ENCODE assay signal across 8 mouse cellular contexts in the genomic region with DNA sequence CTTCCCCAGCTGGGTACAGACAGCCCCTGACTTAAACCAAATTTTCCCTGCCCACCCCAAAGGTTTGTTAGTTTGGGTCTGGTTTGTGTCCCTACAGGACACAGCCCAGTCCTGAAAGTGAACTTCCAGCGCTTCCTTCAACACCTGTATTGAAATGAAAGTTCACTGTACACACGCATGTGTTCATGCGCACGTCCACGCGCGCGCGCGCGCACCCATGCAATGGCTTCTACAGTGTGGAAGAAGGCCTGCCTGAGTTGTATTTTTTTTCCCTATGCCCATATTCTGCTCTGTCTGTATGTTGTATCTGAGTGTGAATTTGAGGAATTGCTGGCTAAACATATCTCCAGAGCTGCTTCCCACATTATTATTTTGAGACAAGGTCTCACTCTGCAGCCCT. TPM values are rescaled to one million over a fixed set of nuclear protein-coding genes. Genes with fewer than 3 reads are reported as not detected.
A peak's percentile ranks its signal among the peaks of the same experiment; 100 is the strongest.
DNase-seq lines count a peak whose midpoint lies in the region; ATAC-seq and TF ChIP-seq lines count a peak whose summit lies in the region.

No protein-coding gene starts in this region.

- ATAC-seq in lung, embryonic 14.5 days (ENCODE audit: insufficient read depth) = no peak
- ATAC-seq in forebrain, embryonic 14.5 days = no peak
- ATAC-seq in liver, embryonic 13.5 days (ENCODE audit: low read depth) = no peak
- no peak for ATAC-seq in stomach, embryonic 15.5 days (ENCODE audit: insufficient read depth, low FRiP score, low read depth)

- H3K36me3 ChIP-seq in lung, embryonic 14.5 days (ENCODE audit: insufficient read depth) = peaks cover 53% of the 10 kb centered on the region
- peaks cover 52% of the 10 kb centered on the region for H3K36me3 ChIP-seq in forebrain, embryonic 14.5 days (ENCODE audit: control insufficient read depth, insufficient read depth, low read length)
- H3K36me3 ChIP-seq in liver, embryonic 13.5 days = peaks cover 49% of the 10 kb centered on the region
- peaks cover 37% of the 10 kb centered on the region for H3K36me3 ChIP-seq in stomach, embryonic 15.5 days

- DNase-seq in lung, embryonic 14.5 days = no peak
- no peak for DNase-seq in lung, postnatal 36 days
- DNase-seq in forebrain, embryonic 14.5 days (ENCODE audit: low spot score) = no peak
- DNase-seq in liver, embryonic 13.5 days = no peak
- no peak for DNase-seq in adrenal gland, postnatal 36 days
- DNase-seq in right cerebral cortex, postnatal 36 days (ENCODE audit: low spot score in 2 of 2) = no peak
- DNase-seq in retina, postnatal 1 day = no peak

- WGBS in lung, embryonic 14.5 days = 94% methylated on average over 11 of the region's 11 CpGs
- WGBS in forebrain, embryonic 14.5 days = 93% methylated on average over 11 of the region's 11 CpGs
- 94% methylated on average over 11 of the region's 11 CpGs for WGBS in liver, embryonic 13.5 days (ENCODE audit: insufficient replicate concordance)
- WGBS in stomach, embryonic 15.5 days = 91% methylated on average over 11 of the region's 11 CpGs

- peak overlapping the region; percentile 91 for H3K9ac ChIP-seq in lung, embryonic 14.5 days
- peak overlapping the region; percentile 88 for H3K9ac ChIP-seq in forebrain, embryonic 14.5 days (ENCODE audit: low read length)
- peak overlapping the region; percentile 95 for H3K9ac ChIP-seq in liver, embryonic 13.5 days
- H3K9ac ChIP-seq in stomach, embryonic 15.5 days = 0 out of 2 replicates have a peak overlapping the region, but pooled peaks have one; percentile 98

- H3K27ac ChIP-seq in lung, embryonic 14.5 days (ENCODE audit: low read depth) = peak overlapping the region; percentile 72; the same call in 1 of the 2 replicates
- H3K27ac ChIP-seq in forebrain, embryonic 14.5 days (ENCODE audit: low read depth, low read length) = no peak overlapping the region
- H3K27ac ChIP-seq in liver, embryonic 13.5 days = peak overlapping the region; percentile 78; the same call in 1 of the 2 replicates
- 0 out of 2 replicates have a peak overlapping the region, but pooled peaks have one; percentile 88 for H3K27ac ChIP-seq in stomach, embryonic 15.5 days

- H3K27me3 ChIP-seq in lung, embryonic 14.5 days (ENCODE audit: insufficient read depth, low read length) = no peaks in the 10 kb centered on the region
- no peaks in the 10 kb centered on the region for H3K27me3 ChIP-seq in forebrain, embryonic 14.5 days (replicated peaks; ENCODE audit: control insufficient read depth, insufficient read depth, low read length)
- H3K27me3 ChIP-seq in liver, embryonic 13.5 days = 0 out of 2 replicates have a peak, but pooled peaks cover 4% of the 10 kb centered on the region
- H3K27me3 ChIP-seq in stomach, embryonic 15.5 days (replicated peaks) = 0 out of 2 replicates have a peak, but pooled peaks cover 2% of the 10 kb centered on the region

- H3K4me1 ChIP-seq in lung, embryonic 14.5 days (ENCODE audit: insufficient read depth) = peaks cover 7% of the 10 kb centered on the region
- H3K4me1 ChIP-seq in forebrain, embryonic 14.5 days (ENCODE audit: control insufficient read depth, insufficient read depth, low read length) = peaks cover 8% of the 10 kb centered on the region
- peaks cover 60% of the 10 kb centered on the region for H3K4me1 ChIP-seq in liver, embryonic 13.5 days (replicated peaks)
- peaks cover 34% of the 10 kb centered on the region for H3K4me1 ChIP-seq in stomach, embryonic 15.5 days

- no peak for TF ChIP-seq CTCF in lung, embryonic 14.5 days (IDR thresholded peaks at IDR 0.05; ENCODE audit: low read depth)

- H3K9me3 ChIP-seq in lung, embryonic 14.5 days (ENCODE audit: low read depth, low read length) = no peaks in the 10 kb centered on the region
- H3K9me3 ChIP-seq in forebrain, embryonic 14.5 days (replicated peaks; ENCODE audit: control insufficient read depth, low read length) = no peaks in the 10 kb centered on the region
- no peaks in the 10 kb centered on the region for H3K9me3 ChIP-seq in liver, embryonic 13.5 days (replicated peaks)
- H3K9me3 ChIP-seq in stomach, embryonic 15.5 days = no peaks in the 10 kb centered on the region

- H3K4me2 ChIP-seq in lung, embryonic 14.5 days = peak overlapping the region; percentile 98
- peak overlapping the region; percentile 98 for H3K4me2 ChIP-seq in forebrain, embryonic 14.5 days (ENCODE audit: low read length)
- peak overlapping the region; percentile 99 for H3K4me2 ChIP-seq in liver, embryonic 13.5 days
- peak overlapping the region; percentile 86 for H3K4me2 ChIP-seq in stomach, embryonic 15.5 days

- peak overlapping the region; percentile 74 for H3K4me3 ChIP-seq in lung, embryonic 14.5 days (ENCODE audit: low read depth, low read length)
- H3K4me3 ChIP-seq in forebrain, embryonic 14.5 days (ENCODE audit: low read depth, low read length) = peak overlapping the region; percentile 82
- H3K4me3 ChIP-seq in liver, embryonic 13.5 days (replicated peaks) = peak overlapping the region; percentile 88
- H3K4me3 ChIP-seq in stomach, embryonic 15.5 days (replicated peaks) = peak overlapping the region; percentile 99

RNA-seq across cellular contexts. Expression of gene Slc35b2, which starts 1.4 kb away (rescaled TPM):
- 130 and 137 TPM in 2 replicates for polyA plus RNA-seq in lung, embryonic 14.5 days (2014; fragmentation: Nextera tagmentation; extraction: Ambion mirVana)
- polyA plus RNA-seq in forebrain, embryonic 14.5 days (2014; fragmentation: Nextera tagmentation; extraction: Ambion mirVana) = 99.4 and 102 TPM in 2 replicates
- polyA plus RNA-seq in liver, embryonic 13.5 days (2015; fragmentation: Nextera tagmentation; extraction: Ambion mirVana) = 58.0 and 58.6 TPM in 2 replicates
- 115 and 131 TPM in 2 replicates for polyA plus RNA-seq in stomach, embryonic 15.5 days (2015; fragmentation: Nextera tagmentation; extraction: Ambion mirVana)
- total RNA-seq in adrenal gland, postnatal 36 days (2021) = 10 to 100 TPM; 43.4 to 75.9 TPM

RNA-seq across cellular contexts. Expression of gene Hsp90ab1, which starts 8.0 kb away (rescaled TPM):
- 1,512 and 1,564 TPM in 2 replicates for polyA plus RNA-seq in lung, embryonic 14.5 days (2014; fragmentation: Nextera tagmentation; extraction: Ambion mirVana)
- 1,462 and 1,472 TPM in 2 replicates for polyA plus RNA-seq in forebrain, embryonic 14.5 days (2014; fragmentation: Nextera tagmentation; extraction: Ambion mirVana)
- 1,012 and 1,064 TPM in 2 replicates for polyA plus RNA-seq in liver, embryonic 13.5 days (2015; fragmentation: Nextera tagmentation; extraction: Ambion mirVana)
- 1,532 and 1,551 TPM in 2 replicates for polyA plus RNA-seq in stomach, embryonic 15.5 days (2015; fragmentation: Nextera tagmentation; extraction: Ambion mirVana)
- 1,000 to 10,000 TPM; 1,888 to 2,360 TPM for total RNA-seq in adrenal gland, postnatal 36 days (2021)

RNA-seq across cellular contexts. Expression of gene Nfkbie, which starts 9.6 kb away (rescaled TPM):
- 2.3 and 3.1 TPM in 2 replicates for polyA plus RNA-seq in lung, embryonic 14.5 days (2014; fragmentation: Nextera tagmentation; extraction: Ambion mirVana)
- polyA plus RNA-seq in forebrain, embryonic 14.5 days (2014; fragmentation: Nextera tagmentation; extraction: Ambion mirVana) = 3.3 and 4.1 TPM in 2 replicates
- 1.4 and 1.6 TPM in 2 replicates for polyA plus RNA-seq in liver, embryonic 13.5 days (2015; fragmentation: Nextera tagmentation; extraction: Ambion mirVana)
- 4.3 and 4.4 TPM in 2 replicates for polyA plus RNA-seq in stomach, embryonic 15.5 days (2015; fragmentation: Nextera tagmentation; extraction: Ambion mirVana)
- 1 to 10 TPM; 3.7 TPM for total RNA-seq in adrenal gland, postnatal 36 days (2021)

RNA-seq across cellular contexts. Expression of gene Tmem151b, which starts 15.6 kb away (rescaled TPM):
- polyA plus RNA-seq in lung, embryonic 14.5 days (2014; fragmentation: Nextera tagmentation; extraction: Ambion mirVana) = 1.1 and 1.6 TPM in 2 replicates
- polyA plus RNA-seq in forebrain, embryonic 14.5 days (2014; fragmentation: Nextera tagmentation; extraction: Ambion mirVana) = 19.2 and 21.2 TPM in 2 replicates
- 0.14 and 0.17 TPM in 2 replicates for polyA plus RNA-seq in liver, embryonic 13.5 days (2015; fragmentation: Nextera tagmentation; extraction: Ambion mirVana)
- 2.3 and 2.5 TPM in 2 replicates for polyA plus RNA-seq in stomach, embryonic 15.5 days (2015; fragmentation: Nextera tagmentation; extraction: Ambion mirVana)
- under 1 TPM; 0.13 to 0.23 TPM for total RNA-seq in adrenal gland, postnatal 36 days (2021)

RNA-seq across cellular contexts. Expression of gene Slc29a1, which starts 34.3 kb away (rescaled TPM):
- 75.4 and 82.2 TPM in 2 replicates for polyA plus RNA-seq in lung, embryonic 14.5 days (2014; fragmentation: Nextera tagmentation; extraction: Ambion mirVana)
- polyA plus RNA-seq in forebrain, embryonic 14.5 days (2014; fragmentation: Nextera tagmentation; extraction: Ambion mirVana) = 53.0 and 60.9 TPM in 2 replicates
- polyA plus RNA-seq in liver, embryonic 13.5 days (2015; fragmentation: Nextera tagmentation; extraction: Ambion mirVana) = 215 and 233 TPM in 2 replicates
- 83.4 and 88.9 TPM in 2 replicates for polyA plus RNA-seq in stomach, embryonic 15.5 days (2015; fragmentation: Nextera tagmentation; extraction: Ambion mirVana)
- 100 to 1,000 TPM; 132 to 137 TPM for total RNA-seq in adrenal gland, postnatal 36 days (2021)
